Mouse (Mus musculus): Measurements from ENCODE around the gene Pip4p1. TPM values are rescaled to one million over a fixed set of nuclear protein-coding genes. Genes with fewer than 3 reads are reported as not detected.

The Pip4p1 gene
- polyA plus RNA-seq (2014; fragmentation: Illumina TruSeq; extraction: RNeasy Lipid Tissue Mini Kit (QIAGEN cat#74804); ENCODE audit: low read depth, low replicate concordance), result 17.5 TPM

DNA sequence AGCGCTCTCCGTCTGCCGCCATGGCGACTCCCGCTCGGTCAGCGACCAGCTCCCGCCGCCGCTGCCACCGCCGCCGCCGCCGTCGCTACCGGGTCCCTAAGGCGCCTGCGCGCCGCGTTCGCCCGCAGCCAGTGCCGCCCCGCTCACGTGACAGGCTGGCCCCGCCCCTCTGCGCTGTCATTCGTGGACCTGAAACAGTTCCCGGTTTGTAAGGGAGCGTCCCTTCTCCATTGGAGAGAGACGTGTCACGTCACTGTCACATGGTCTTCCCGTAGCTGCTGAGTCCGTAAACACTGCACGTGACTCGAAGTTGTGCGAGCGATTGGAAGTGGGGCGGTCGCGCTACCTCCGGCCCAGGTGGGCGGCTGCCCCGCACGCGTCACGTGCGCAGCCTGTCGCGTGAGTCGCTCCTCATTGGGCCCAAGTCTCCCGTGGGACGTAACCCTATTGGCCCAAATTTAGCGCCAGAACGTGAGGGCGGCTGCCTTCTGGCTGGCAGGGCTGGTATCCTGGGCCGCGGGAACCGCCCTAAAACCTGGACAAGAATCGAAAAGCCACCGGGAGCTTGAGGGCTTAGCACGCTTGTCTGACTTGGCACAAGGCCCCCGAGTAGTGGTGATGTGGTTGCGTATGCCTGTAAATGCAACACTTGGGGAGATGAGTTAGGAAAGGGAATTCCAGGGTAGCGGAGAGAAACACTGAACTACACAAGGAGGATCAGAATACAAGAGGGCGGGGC, at the start of gene Pip4p1, which contains the start of gene Pnp:
Gene Pip4p1 (minus strand): TSS at position 103 of the 739 bp plus-strand sequence.
Gene Pnp (plus strand): TSS at position 329 of the 739 bp plus-strand sequence.

DNA sequence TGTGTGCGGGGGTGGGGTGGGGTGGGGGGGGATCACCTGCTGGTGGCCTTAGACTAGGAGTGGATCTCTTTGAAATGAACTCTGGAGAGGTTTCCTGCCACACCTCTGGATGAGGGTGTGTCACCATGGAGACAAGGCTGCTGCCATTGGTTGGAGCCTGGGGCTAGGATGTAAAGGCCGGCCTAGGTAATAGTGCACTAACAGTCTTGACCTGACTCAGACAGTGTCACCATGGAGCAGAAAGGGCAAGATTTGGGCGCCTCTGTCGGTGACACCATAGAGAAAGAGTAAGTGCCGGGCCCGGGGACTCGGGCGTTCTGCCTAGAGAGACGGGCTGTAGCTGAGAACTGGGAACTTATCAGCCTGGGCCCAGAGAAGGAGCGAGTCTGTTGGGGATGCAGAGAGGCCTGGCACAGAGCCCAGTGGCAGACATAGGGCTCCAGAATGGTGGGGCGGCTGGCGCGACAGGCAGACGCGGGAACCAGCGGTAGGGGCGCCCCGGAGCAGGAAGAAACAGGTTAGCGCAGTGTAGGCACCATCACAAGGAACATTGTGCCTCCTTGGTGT, 25.4 kb upstream of the Pip4p1 start, which contains the start of gene Pnp2:
Gene Pnp2 (plus strand): TSS at position 51 of the 567 bp plus-strand sequence.

DNA sequence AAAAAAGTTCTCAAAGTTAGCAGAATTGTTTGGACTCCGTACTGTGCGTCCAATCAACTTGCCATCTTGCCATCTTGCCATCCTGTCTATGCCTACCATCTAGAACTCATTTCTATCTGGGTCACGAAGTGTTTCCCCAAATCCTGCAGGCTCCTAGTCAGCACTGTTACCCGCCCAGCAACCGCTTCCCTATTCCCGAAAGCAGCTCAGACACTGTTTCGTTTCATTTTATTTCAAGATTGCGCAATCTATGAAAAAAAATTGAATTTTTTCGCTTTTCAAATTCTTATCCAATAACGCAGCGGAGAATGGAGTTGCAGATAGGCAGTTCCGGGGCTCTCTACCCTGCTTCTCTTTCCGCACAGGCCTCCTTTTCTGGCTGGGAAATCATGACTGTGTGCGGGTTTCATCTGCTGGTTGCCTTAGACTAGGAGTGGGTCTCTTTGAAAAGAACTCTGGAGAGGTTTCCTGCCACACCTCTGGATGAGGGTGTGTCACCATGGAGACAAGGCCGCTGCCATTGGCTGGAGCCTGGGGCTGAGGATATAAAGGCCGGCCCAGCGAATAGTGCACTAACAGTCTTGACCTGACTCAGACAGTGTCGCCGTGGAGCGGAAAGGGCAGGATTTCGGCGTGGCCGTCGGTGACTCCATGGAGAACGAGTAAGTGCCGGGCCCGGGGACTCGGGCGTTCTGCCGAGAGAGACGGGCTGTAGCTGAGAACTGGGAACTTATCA, 13.4 kb upstream of the Pip4p1 start, which contains the start of gene Gm49342:
Gene Gm49342 (plus strand): TSS at position 586 of the 736 bp plus-strand sequence.

DNA sequence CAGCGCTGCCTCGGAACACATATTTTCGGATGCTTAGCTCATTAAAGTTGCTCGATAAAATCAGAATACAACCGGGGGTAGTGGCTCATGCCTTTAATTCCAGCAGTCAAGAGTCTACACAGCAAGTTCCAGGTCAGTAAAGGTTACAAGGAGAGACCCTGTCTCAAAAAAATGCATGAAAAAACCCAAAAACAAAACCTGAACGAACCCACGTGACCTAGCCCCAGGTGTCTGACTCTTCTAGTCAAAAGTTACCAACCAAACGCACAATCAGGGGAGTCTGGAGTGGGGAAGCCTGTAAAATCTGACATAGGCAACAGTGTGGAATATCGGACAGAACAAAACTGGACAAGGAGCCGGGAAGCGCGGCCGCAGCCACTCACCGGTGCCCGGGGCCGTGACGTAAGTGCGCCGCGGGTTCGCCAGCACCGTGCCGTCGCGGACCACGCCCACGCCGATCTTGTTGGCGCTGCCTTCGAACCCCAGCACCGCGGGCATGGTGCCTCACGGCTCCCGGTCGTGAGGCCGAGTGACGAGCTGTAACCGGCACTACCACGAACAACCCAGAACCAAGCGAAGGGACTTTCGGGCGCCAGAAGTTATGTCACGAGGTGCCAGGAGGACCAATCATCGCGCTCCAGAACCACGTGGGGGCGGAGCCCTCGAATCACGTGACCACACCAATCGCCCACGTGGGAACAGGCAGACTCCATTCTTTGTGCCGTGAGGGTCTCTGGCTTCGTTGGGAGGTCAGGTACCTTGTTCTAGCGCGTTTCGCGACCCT, 6.2 kb downstream of the Pip4p1 start, which contains the start of the genes Osgep and Apex1:
Gene Osgep (minus strand): TSS at position 613 of the 784 bp plus-strand sequence.
Gene Apex1 (plus strand): TSS at position 688 of the 784 bp plus-strand sequence.

DNA sequence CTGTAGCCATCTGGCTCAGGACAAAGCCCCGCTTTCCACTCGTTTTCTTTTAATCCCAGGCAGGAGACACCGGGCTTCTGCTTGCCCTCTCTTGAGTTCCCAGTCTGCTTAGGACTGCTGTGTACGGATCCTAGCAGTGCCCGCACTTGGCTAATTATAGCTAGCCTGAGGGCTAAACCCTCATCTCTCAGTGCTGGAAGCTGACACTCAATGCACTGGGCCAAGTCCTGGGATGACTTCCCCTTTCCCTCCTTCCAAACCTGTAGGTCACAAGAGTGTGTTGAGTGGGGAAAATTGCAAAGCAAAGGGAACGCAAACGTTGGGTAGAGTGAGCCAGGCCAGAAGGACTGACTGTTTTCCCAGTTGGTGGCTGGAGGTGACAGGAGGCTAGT, 33.3 kb downstream of the Pip4p1 start, which contains the start of gene Klhl33:
Gene Klhl33 (minus strand): TSS at position 134 of the 392 bp plus-strand sequence.

Other genes with a start within 250 kb of the Pip4p1 start
- gene Olfr747, start 237.7 kb downstream of the Pip4p1 start, polyA plus RNA-seq (2014; fragmentation: Illumina TruSeq; extraction: RNeasy Lipid Tissue Mini Kit (QIAGEN cat#74804); ENCODE audit: low read depth, low replicate concordance), result not detected
- gene Olfr748, start 223.5 kb downstream of the Pip4p1 start, polyA plus RNA-seq (2014; fragmentation: Illumina TruSeq; extraction: RNeasy Lipid Tissue Mini Kit (QIAGEN cat#74804); ENCODE audit: low read depth, low replicate concordance), result not detected
- gene Olfr749, start 185.8 kb downstream of the Pip4p1 start, polyA plus RNA-seq (2014; fragmentation: Illumina TruSeq; extraction: RNeasy Lipid Tissue Mini Kit (QIAGEN cat#74804); ENCODE audit: low read depth, low replicate concordance), result not detected
- 7.6 TPM for gene Ttc5, start 145.3 kb downstream of the Pip4p1 start, polyA plus RNA-seq (2014; fragmentation: Illumina TruSeq; extraction: RNeasy Lipid Tissue Mini Kit (QIAGEN cat#74804); ENCODE audit: low read depth, low replicate concordance)
- gene Ccnb1ip1, start 123.1 kb downstream of the Pip4p1 start, polyA plus RNA-seq (2014; fragmentation: Illumina TruSeq; extraction: RNeasy Lipid Tissue Mini Kit (QIAGEN cat#74804); ENCODE audit: low read depth, low replicate concordance), result 20.3 TPM
- gene Parp2, start 123.0 kb downstream of the Pip4p1 start, polyA plus RNA-seq (2014; fragmentation: Illumina TruSeq; extraction: RNeasy Lipid Tissue Mini Kit (QIAGEN cat#74804); ENCODE audit: low read depth, low replicate concordance), result 24.1 TPM
- 2.8 TPM for gene Tep1, start 60.3 kb downstream of the Pip4p1 start, polyA plus RNA-seq (2014; fragmentation: Illumina TruSeq; extraction: RNeasy Lipid Tissue Mini Kit (QIAGEN cat#74804); ENCODE audit: low read depth, low replicate concordance)
- 0.06 TPM for gene Klhl33, start 33.3 kb downstream of the Pip4p1 start, polyA plus RNA-seq (2014; fragmentation: Illumina TruSeq; extraction: RNeasy Lipid Tissue Mini Kit (QIAGEN cat#74804); ENCODE audit: low read depth, low replicate concordance)
- 12.3 TPM for gene Osgep, start 6.0 kb downstream of the Pip4p1 start, polyA plus RNA-seq (2014; fragmentation: Illumina TruSeq; extraction: RNeasy Lipid Tissue Mini Kit (QIAGEN cat#74804); ENCODE audit: low read depth, low replicate concordance)
- gene Apex1, start 5.9 kb downstream of the Pip4p1 start, polyA plus RNA-seq (2014; fragmentation: Illumina TruSeq; extraction: RNeasy Lipid Tissue Mini Kit (QIAGEN cat#74804); ENCODE audit: low read depth, low replicate concordance), result 20.7 TPM
- gene Pnp, start 226 bp upstream of the Pip4p1 start, polyA plus RNA-seq (2014; fragmentation: Illumina TruSeq; extraction: RNeasy Lipid Tissue Mini Kit (QIAGEN cat#74804); ENCODE audit: low read depth, low replicate concordance), result 6.9 TPM
- not detected for gene Gm49342, start 13.7 kb upstream of the Pip4p1 start, polyA plus RNA-seq (2014; fragmentation: Illumina TruSeq; extraction: RNeasy Lipid Tissue Mini Kit (QIAGEN cat#74804); ENCODE audit: low read depth, low replicate concordance)
- 5.4 TPM for gene Pnp2, start 25.1 kb upstream of the Pip4p1 start, polyA plus RNA-seq (2014; fragmentation: Illumina TruSeq; extraction: RNeasy Lipid Tissue Mini Kit (QIAGEN cat#74804); ENCODE audit: low read depth, low replicate concordance)
- gene Rnase10, start 76.9 kb upstream of the Pip4p1 start, polyA plus RNA-seq (2014; fragmentation: Illumina TruSeq; extraction: RNeasy Lipid Tissue Mini Kit (QIAGEN cat#74804); ENCODE audit: low read depth, low replicate concordance), result 8.1 TPM
- gene Rnase9, start 111.0 kb upstream of the Pip4p1 start, polyA plus RNA-seq (2014; fragmentation: Illumina TruSeq; extraction: RNeasy Lipid Tissue Mini Kit (QIAGEN cat#74804); ENCODE audit: low read depth, low replicate concordance), result 2.0 TPM
- 0.34 TPM for gene Rnase11, start 119.3 kb upstream of the Pip4p1 start, polyA plus RNA-seq (2014; fragmentation: Illumina TruSeq; extraction: RNeasy Lipid Tissue Mini Kit (QIAGEN cat#74804); ENCODE audit: low read depth, low replicate concordance)
- 1.3 TPM for gene Rnase12, start 126.8 kb upstream of the Pip4p1 start, polyA plus RNA-seq (2014; fragmentation: Illumina TruSeq; extraction: RNeasy Lipid Tissue Mini Kit (QIAGEN cat#74804); ENCODE audit: low read depth, low replicate concordance)
- 0.29 TPM for gene Olfr750, start 143.6 kb upstream of the Pip4p1 start, polyA plus RNA-seq (2014; fragmentation: Illumina TruSeq; extraction: RNeasy Lipid Tissue Mini Kit (QIAGEN cat#74804); ENCODE audit: low read depth, low replicate concordance)
- gene Rnase4, start 160.2 kb upstream of the Pip4p1 start, polyA plus RNA-seq (2014; fragmentation: Illumina TruSeq; extraction: RNeasy Lipid Tissue Mini Kit (QIAGEN cat#74804); ENCODE audit: low read depth, low replicate concordance), result 18.4 TPM
- 0.56 TPM for gene Ang, start 160.3 kb upstream of the Pip4p1 start, polyA plus RNA-seq (2014; fragmentation: Illumina TruSeq; extraction: RNeasy Lipid Tissue Mini Kit (QIAGEN cat#74804); ENCODE audit: low read depth, low replicate concordance)
- gene Eddm3b, start 183.6 kb upstream of the Pip4p1 start, polyA plus RNA-seq (2014; fragmentation: Illumina TruSeq; extraction: RNeasy Lipid Tissue Mini Kit (QIAGEN cat#74804); ENCODE audit: low read depth, low replicate concordance), result 0.88 TPM
- gene Rnase6, start 193.1 kb upstream of the Pip4p1 start, polyA plus RNA-seq (2014; fragmentation: Illumina TruSeq; extraction: RNeasy Lipid Tissue Mini Kit (QIAGEN cat#74804); ENCODE audit: low read depth, low replicate concordance), result 0.80 TPM
- not detected for gene Rnase1, start 215.9 kb upstream of the Pip4p1 start, polyA plus RNA-seq (2014; fragmentation: Illumina TruSeq; extraction: RNeasy Lipid Tissue Mini Kit (QIAGEN cat#74804); ENCODE audit: low read depth, low replicate concordance)
- gene Rnase2b, start 231.4 kb upstream of the Pip4p1 start, polyA plus RNA-seq (2014; fragmentation: Illumina TruSeq; extraction: RNeasy Lipid Tissue Mini Kit (QIAGEN cat#74804); ENCODE audit: low read depth, low replicate concordance), result not detected